Mouse (Mus musculus) lung, postnatal 36 days (tissue): ENCODE results near the gene Kif2a.
A peak's percentile ranks its signal among the peaks of the same experiment; 100 is the strongest.
"Not testable (repeated sequence)": the region's sequence is repeated elsewhere in the genome, so short reads cannot be mapped to it uniquely, and the experiment has no call there.

Experiments used
- DNase-seq: peaks from one replicate; pipeline ENCODE4 v3.0.0; 2022; ENCODE audit warnings: mixed read lengths

The Kif2a gene

GRCm38 (mm10) chr13:106928296-106928695 lies 93.6 kb downstream of the Kif2a start:
- no peak for DNase-seq

GRCm38 (mm10) chr13:106925921-106926320 lies 96.0 kb downstream of the Kif2a start:
- not testable (repeated sequence) for DNase-seq

GRCm38 (mm10) chr13:106918322-106919050 lies 103.4 kb downstream of the Kif2a start:
- peak; percentile 48 for DNase-seq

DNA sequence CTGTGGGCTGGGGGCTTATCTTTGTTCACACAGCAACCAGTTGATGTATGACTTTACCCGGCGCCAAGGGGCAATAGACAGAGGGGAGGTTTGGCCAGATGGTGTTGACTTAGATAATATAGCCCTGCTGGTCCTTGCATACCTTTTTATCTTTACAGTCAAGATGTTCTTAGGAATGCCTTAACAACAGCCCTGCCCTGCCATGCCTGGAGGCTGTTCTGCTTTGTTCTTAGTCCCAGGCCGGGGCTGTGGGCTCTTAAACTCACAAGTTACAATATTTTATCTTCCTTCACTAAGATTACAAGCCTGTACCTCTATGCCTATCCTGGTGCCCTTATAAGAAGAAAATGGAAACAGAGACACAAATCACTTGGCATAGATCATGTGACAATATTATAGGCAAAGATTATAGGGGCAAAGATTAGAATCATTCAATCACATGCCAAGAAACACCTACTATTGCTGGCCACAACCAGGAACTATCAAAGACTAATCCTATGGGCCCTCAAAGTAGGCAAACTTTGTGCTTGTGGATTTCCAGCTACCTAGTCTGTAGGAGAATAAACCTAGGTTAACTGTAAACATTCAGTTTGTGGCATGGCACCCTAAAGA lies 108.7 kb downstream of the Kif2a start:
- DNase-seq, result no peak

GRCm38 (mm10) chr13:106910096-106910495 lies 111.8 kb downstream of the Kif2a start:
- no peak for DNase-seq
